Mouse (Mus musculus): ENCODE measurements around the gene Psmb7. TPM values are rescaled to one million over a fixed set of nuclear protein-coding genes. Genes with fewer than 3 reads are reported as not detected.

Psmb7 gene
- total RNA-seq, 2 experiments from 2014 or later, result 256 TPM

- intact Hi-C loops (cut with DNase I), result no loop called here
These were observed 83.3 kb downstream of the Psmb7 start for GRCm38 (mm10) chr2:38560296-38561227.

GRCm38 (mm10) chr2:38556721-38557120 is 87.2 kb downstream of the Psmb7 start:
- no peak for DNase-seq (ENCODE audit: extremely low spot score in 1 of 2, low spot score in 2 of 2)
- intact Hi-C loops (cut with DNase I), result no loop called here

More at GRCm38 (mm10) chr2:38560296-38561227, 83.3 kb downstream of the Psmb7 start:
- no peak for DNase-seq (ENCODE audit: extremely low spot score in 1 of 2, low spot score in 2 of 2)

GRCm38 (mm10) chr2:38555659-38556058 is 88.2 kb downstream of the Psmb7 start:
- DNase-seq (ENCODE audit: extremely low spot score in 1 of 2, low spot score in 2 of 2), result no peak
- intact Hi-C loops (cut with DNase I), result no loop called here

- no peak for DNase-seq (ENCODE audit: extremely low spot score in 1 of 2, low spot score in 2 of 2)
- intact Hi-C loops (cut with DNase I), result no loop called here
These were observed 89.5 kb downstream of the Psmb7 start for GRCm38 (mm10) chr2:38554226-38554995.

- intact Hi-C loops (cut with DNase I), result no loop called here
- DNase-seq (ENCODE audit: extremely low spot score in 1 of 2, low spot score in 2 of 2), result no peak
These were observed 91.9 kb downstream of the Psmb7 start for GRCm38 (mm10) chr2:38552004-38552443.

- no peak for DNase-seq (ENCODE audit: extremely low spot score in 1 of 2, low spot score in 2 of 2)
- intact Hi-C loops (cut with DNase I), result no loop called here
These were observed 95.9 kb downstream of the Psmb7 start for GRCm38 (mm10) chr2:38547793-38548517.

- no peak for DNase-seq (ENCODE audit: extremely low spot score in 1 of 2, low spot score in 2 of 2)
- intact Hi-C loops (cut with DNase I), result no loop called here
These were observed 97.1 kb downstream of the Psmb7 start for GRCm38 (mm10) chr2:38546748-38547147.

- DNase-seq (ENCODE audit: extremely low spot score in 1 of 2, low spot score in 2 of 2), result peak in 1 of 2 experiments; percentile 82
- intact Hi-C loops (cut with DNase I), result no loop called here
These were observed 97.7 kb downstream of the Psmb7 start for GRCm38 (mm10) chr2:38546222-38546621.

GRCm38 (mm10) chr2:38545706-38546105 is 98.2 kb downstream of the Psmb7 start:
- DNase-seq (ENCODE audit: extremely low spot score in 1 of 2, low spot score in 2 of 2), result no peak
- intact Hi-C loops (cut with DNase I), result no loop called here

GRCm38 (mm10) chr2:38544982-38545381 is 98.9 kb downstream of the Psmb7 start:
- no peak for DNase-seq (ENCODE audit: extremely low spot score in 1 of 2, low spot score in 2 of 2)
- intact Hi-C loops (cut with DNase I), result no loop called here

- intact Hi-C loops (cut with DNase I), result no loop called here
- DNase-seq (ENCODE audit: extremely low spot score in 1 of 2, low spot score in 2 of 2), result no peak
These were observed 99.5 kb downstream of the Psmb7 start for GRCm38 (mm10) chr2:38544341-38544740.

GRCm38 (mm10) chr2:38543158-38543557 is 100.7 kb downstream of the Psmb7 start:
- intact Hi-C loops (cut with DNase I), result no loop called here
- DNase-seq (ENCODE audit: extremely low spot score in 1 of 2, low spot score in 2 of 2), result no peak

GRCm38 (mm10) chr2:38542366-38542765 is 101.5 kb downstream of the Psmb7 start:
- intact Hi-C loops (cut with DNase I), result no loop called here
- no peak for DNase-seq (ENCODE audit: extremely low spot score in 1 of 2, low spot score in 2 of 2)

GRCm38 (mm10) chr2:38541570-38541969 is 102.3 kb downstream of the Psmb7 start:
- no peak for DNase-seq (ENCODE audit: extremely low spot score in 1 of 2, low spot score in 2 of 2)
- intact Hi-C loops (cut with DNase I), result no loop called here

- DNase-seq (ENCODE audit: extremely low spot score in 1 of 2, low spot score in 2 of 2), result no peak
- intact Hi-C loops (cut with DNase I), result no loop called here
These were observed 102.8 kb downstream of the Psmb7 start for GRCm38 (mm10) chr2:38541101-38541500.

GRCm38 (mm10) chr2:38540666-38541065 is 103.2 kb downstream of the Psmb7 start:
- DNase-seq (ENCODE audit: extremely low spot score in 1 of 2, low spot score in 2 of 2), result no peak
- intact Hi-C loops (cut with DNase I), result no loop called here

GRCm38 (mm10) chr2:38539677-38540076 is 104.2 kb downstream of the Psmb7 start:
- intact Hi-C loops (cut with DNase I), result no loop called here
- peak in 1 of 2 experiments; percentile 37 for DNase-seq (ENCODE audit: extremely low spot score in 1 of 2, low spot score in 2 of 2)

All from left cerebral cortex, postnatal 10 days (tissue).